Mouse (Mus musculus): ENCODE data around the gene Cep131.

Gene Cep131

GRCm38 (mm10) chr11:120052274-120052673 lies 34.4 kb downstream of the Cep131 start:
- no peak for DNase-seq (ENCODE audit: low read depth, low spot score)

- no peak for DNase-seq (ENCODE audit: low read depth, low spot score)
Observed at GRCm38 (mm10) chr11:120051124-120051811, 35.4 kb downstream of the Cep131 start.

GRCm38 (mm10) chr11:120049067-120049466 lies 37.6 kb downstream of the Cep131 start:
- no peak for DNase-seq (ENCODE audit: low read depth, low spot score)

GRCm38 (mm10) chr11:120048252-120048556 lies 38.4 kb downstream of the Cep131 start:
- no peak for DNase-seq (ENCODE audit: low read depth, low spot score)

- no peak for DNase-seq (ENCODE audit: low read depth, low spot score)
Observed at GRCm38 (mm10) chr11:120047531-120048251, 38.9 kb downstream of the Cep131 start.

- no peak for DNase-seq (ENCODE audit: low read depth, low spot score)
Observed at GRCm38 (mm10) chr11:120046553-120047191, 40.0 kb downstream of the Cep131 start, which contains the start of gene Aatk. Gene Aatk (minus strand): TSS chr11:120047167.

GRCm38 (mm10) chr11:120045839-120046552 lies 40.6 kb downstream of the Cep131 start:
- no peak for DNase-seq (ENCODE audit: low read depth, low spot score)

- no peak for DNase-seq (ENCODE audit: low read depth, low spot score)
Observed at GRCm38 (mm10) chr11:120045341-120045740, 41.3 kb downstream of the Cep131 start.

GRCm38 (mm10) chr11:120042141-120042838 lies 44.3 kb downstream of the Cep131 start:
- no peak for DNase-seq (ENCODE audit: low read depth, low spot score)

GRCm38 (mm10) chr11:120041191-120042123 lies 45.2 kb downstream of the Cep131 start:
- no peak for DNase-seq (ENCODE audit: low read depth, low spot score)

- DNase-seq (ENCODE audit: low read depth, low spot score): no peak
Observed at GRCm38 (mm10) chr11:120040440-120040839, 46.2 kb downstream of the Cep131 start.

- no peak for DNase-seq (ENCODE audit: low read depth, low spot score)
Observed at GRCm38 (mm10) chr11:120039581-120039980, 47.0 kb downstream of the Cep131 start.

- DNase-seq (ENCODE audit: low read depth, low spot score): no peak
Observed at GRCm38 (mm10) chr11:120034762-120035161, 51.9 kb downstream of the Cep131 start.

- DNase-seq (ENCODE audit: low read depth, low spot score): no peak
Observed at GRCm38 (mm10) chr11:120034306-120034705, 52.3 kb downstream of the Cep131 start.

GRCm38 (mm10) chr11:120033473-120033872 lies 53.2 kb downstream of the Cep131 start:
- DNase-seq (ENCODE audit: low read depth, low spot score): no peak

GRCm38 (mm10) chr11:120032052-120032451 lies 54.6 kb downstream of the Cep131 start:
- DNase-seq (ENCODE audit: low read depth, low spot score): no peak

- DNase-seq (ENCODE audit: low read depth, low spot score): peak; percentile 51
Observed at GRCm38 (mm10) chr11:120030145-120030901, 56.3 kb downstream of the Cep131 start.

- DNase-seq (ENCODE audit: low read depth, low spot score): peak; percentile 66
Observed at GRCm38 (mm10) chr11:120029431-120030144, 57.0 kb downstream of the Cep131 start.
